Mouse (Mus musculus) layer of hippocampus, adult 2 months (tissue): ENCODE data around the gene Tmem273. TPM values are rescaled to one million over a fixed set of nuclear protein-coding genes. Genes with fewer than 3 reads are reported as not detected.

ENCODE experiments used
- DNase-seq, 2 experiments: peaks; one replicate each; pipeline ENCODE4 v3.0.0; 2022; ENCODE audit warnings: low spot score in 2 of 2
- H3K27ac ChIP-seq: fragments of 200-600 bp; 2 replicates; pipeline ENCODE4 v1.8.1; 2022
- H3K4me3 ChIP-seq: fragments of 200-600 bp; 2 replicates; pipeline ENCODE4 v1.8.1; 2022; ENCODE audit warnings: mild to moderate bottlenecking
- CTCF ChIP-seq: fragments of 200-600 bp; conservative IDR thresholded peaks from 2 replicates; pipeline ENCODE4 v1.8.1; 2022; ENCODE audit warnings: antibody characterized with exemption, mild to moderate bottlenecking, moderate library complexity
- total RNA-seq, 2 experiments: library from RNA; stranded (reverse); gene quantifications; 2 replicates each; pipeline ENCODE4 v1.2.3; 2021

Tmem273 gene
- total RNA-seq, 2 experiments from 2014 or later: 0.59 TPM

DNA sequence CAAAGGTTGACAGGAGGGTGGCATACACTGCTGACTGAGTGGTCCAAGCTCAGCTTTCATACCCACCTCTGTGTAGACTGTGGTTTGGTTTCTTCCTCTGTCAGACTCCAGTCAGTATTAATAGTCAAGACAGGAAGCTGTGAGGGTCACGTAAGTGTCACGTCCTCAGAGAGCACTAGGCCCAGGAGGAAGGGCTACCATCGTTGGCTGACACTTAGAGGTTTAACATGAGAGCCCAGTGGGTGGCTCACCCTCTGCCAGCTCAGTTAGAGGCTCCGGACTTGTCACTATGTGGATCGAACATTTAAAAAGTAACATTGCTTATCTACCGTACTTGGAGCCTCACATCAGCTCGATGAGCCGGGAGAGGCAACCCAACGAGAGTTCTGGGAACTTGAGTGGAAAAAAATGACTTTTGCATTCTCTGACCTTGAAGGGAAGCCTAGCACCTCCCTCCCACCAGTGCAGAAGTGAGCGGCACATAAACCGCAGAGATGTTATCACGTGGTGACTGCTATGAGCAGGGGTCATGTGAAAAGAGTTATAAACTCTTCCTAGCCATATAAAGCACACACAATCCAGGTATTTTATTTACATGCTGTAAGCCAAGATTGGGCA, 1.5 kb upstream of the Tmem273 start:
- Histone ChIP-seq H3K4me3 (no peak overlapping the region), H3K27ac (no peak overlapping the region)
- no peak for DNase-seq
- TF ChIP-seq CTCF: no peak

GRCm38 (mm10) chr14:32784748-32785134, 1.0 kb upstream of the Tmem273 start:
- no peak overlapping the region for H3K4me3 ChIP-seq
- TF ChIP-seq CTCF: no peak
- DNase-seq: no peak
- no peak overlapping the region for H3K27ac ChIP-seq

GRCm38 (mm10) chr14:32787691-32788090, 1.9 kb downstream of the Tmem273 start:
- TF ChIP-seq CTCF: no peak
- no peak for DNase-seq
- no peak overlapping the region for H3K27ac ChIP-seq
- H3K4me3 ChIP-seq: no peak overlapping the region

DNA sequence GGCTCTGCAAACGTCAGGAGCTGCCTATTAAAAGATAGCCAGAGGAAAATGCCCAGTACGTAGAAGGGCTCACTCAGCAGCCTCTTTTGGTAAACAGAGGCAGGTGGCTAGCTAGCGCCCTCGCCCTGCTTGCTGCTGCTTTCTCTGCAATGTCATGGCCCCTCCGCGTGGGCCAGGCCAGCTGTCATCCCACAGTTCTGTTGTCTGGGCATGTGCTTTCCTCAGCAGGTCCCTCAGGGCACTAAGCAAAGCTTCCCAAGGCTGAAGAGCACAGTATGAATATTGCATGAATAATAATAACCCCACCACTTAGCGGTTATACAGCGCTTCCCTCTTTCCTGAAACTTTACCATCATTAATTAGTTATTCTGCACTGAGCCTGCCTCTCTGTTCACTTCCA, 10.6 kb downstream of the Tmem273 start:
- Histone ChIP-seq H3K4me3 (no peak overlapping the region), H3K27ac (no peak overlapping the region)
- DNase-seq: no peak
- TF ChIP-seq CTCF: no peak

DNA sequence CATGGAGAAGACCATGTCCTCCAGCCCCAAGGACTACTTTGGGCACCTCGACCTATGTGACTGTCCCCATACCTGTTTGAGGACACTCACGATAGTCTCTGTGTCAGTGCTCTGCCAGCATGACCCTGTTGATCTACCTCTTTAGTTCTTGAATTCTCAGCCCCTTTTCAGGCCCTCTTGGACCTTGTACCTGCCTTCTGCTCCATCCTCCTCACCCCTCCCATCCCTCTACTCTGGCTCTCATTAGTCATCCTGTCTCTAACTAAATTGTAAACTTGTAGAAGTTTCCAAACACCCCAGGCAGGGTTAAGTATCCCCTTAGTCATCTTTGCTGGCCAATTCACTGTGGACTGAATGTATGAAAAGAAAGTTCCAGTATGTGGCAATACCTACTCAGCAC, 12.0 kb downstream of the Tmem273 start:
- Histone ChIP-seq H3K27ac (no peak overlapping the region), H3K4me3 (no peak overlapping the region)
- no peak for TF ChIP-seq CTCF
- DNase-seq: no peak

DNA sequence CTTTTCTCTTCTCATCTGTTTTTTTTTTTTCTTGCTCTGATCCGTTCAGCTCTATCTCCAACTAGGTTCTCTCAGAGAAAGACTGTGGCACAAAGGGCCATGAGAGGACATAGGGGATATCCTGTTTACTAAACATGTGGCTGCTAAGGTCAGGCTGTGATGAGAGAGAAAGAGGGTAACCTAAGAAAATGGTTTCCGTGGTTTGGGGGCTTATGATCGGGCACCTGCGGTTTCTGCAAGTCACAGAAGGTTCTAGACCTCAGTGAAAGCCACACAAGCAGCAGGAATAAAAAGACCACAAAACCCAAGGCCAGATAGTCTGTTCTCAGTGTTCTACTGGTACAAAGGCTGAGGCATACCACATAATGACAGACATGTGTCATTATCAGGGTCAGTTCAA, 12.6 kb downstream of the Tmem273 start:
- no peak overlapping the region for H3K27ac ChIP-seq
- no peak for TF ChIP-seq CTCF
- no peak for DNase-seq
- H3K4me3 ChIP-seq: no peak overlapping the region

DNA sequence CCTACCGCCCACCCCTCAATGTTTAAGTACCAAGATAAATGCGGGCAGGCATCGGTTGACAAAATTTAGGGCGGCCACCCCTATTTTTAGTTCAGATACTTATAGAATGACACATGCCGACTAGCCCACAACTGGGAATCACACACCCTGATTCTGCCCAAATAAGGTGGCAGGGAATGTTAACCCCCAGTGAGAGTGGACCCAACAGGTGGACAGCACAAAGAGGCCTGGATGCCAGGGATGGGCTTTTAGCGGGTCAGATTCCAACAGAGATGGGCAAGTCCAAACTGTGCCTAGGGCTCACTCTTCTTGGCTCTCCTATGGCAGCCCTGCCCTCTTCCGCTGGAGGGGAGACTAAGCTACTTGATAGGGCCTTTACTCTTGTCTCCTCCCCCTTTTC, 14.3 kb downstream of the Tmem273 start:
- no peak for TF ChIP-seq CTCF
- no peak overlapping the region for H3K27ac ChIP-seq
- no peak for DNase-seq
- no peak overlapping the region for H3K4me3 ChIP-seq

DNA sequence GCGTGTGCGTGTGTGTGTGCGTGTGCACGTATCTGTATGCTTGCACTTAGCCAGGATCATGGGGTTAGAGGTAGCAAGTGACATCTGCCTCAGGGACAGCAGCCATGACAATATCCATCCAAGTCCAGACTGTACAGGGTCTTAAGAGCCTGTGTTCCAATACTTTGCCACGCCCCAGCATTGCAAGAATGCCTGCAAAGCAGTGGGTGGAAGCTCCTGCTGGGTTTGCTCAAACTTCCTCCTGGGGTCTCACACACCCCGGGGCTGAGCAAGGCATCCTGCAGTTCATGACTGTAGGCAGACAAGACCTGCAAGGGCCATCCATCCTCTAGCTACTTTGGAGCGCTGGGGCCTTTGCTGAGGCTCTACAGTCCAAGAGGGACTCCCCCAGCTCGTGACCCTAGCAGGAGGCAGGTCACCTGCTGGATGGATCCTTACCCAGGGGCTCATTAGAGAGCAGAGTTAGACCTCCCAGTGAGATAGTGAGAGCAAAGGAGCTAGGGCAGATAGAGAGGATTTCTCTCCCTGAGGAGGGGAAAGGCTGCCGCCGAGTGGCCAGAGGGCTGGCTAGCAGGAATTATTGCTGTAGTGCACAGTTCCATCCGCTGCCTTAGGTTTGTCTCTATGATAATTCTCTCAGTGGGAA, 15.4 kb downstream of the Tmem273 start:
- no peak for DNase-seq
- Histone ChIP-seq H3K27ac (no peak overlapping the region), H3K4me3 (no peak overlapping the region)
- peak; percentile 67 for TF ChIP-seq CTCF

- H3K4me3 ChIP-seq: no peak overlapping the region
- DNase-seq: no peak
- no peak overlapping the region for H3K27ac ChIP-seq
- no peak for TF ChIP-seq CTCF
Observed at GRCm38 (mm10) chr14:32801662-32802024, 15.9 kb downstream of the Tmem273 start.

DNA sequence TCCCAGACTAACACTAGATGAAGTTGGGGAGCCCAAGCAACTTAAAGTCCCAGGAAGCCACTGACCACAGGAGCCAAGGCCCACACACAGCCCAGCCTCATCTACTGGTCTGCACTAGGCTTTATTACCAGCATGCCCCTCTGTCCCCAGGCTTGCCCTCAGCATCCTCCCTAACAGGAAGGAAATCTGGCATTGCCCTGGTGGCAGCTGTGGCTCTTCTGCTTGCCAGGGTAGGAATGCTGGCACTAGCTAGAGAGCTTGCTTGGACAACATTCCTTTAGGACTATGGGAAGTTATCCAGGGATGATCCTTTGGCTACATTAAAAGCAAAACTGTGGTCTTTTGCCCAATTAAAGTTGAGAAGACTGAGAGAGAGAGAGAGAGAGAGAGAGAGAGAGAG, 24.3 kb downstream of the Tmem273 start:
- no peak for TF ChIP-seq CTCF
- Histone ChIP-seq H3K4me3 (no peak overlapping the region), H3K27ac (no peak overlapping the region)
- DNase-seq: no peak

- Histone ChIP-seq H3K27ac (no peak overlapping the region), H3K4me3 (no peak overlapping the region)
- no peak for DNase-seq
- no peak for TF ChIP-seq CTCF
Observed at GRCm38 (mm10) chr14:32812429-32812828, 26.7 kb downstream of the Tmem273 start.

DNA sequence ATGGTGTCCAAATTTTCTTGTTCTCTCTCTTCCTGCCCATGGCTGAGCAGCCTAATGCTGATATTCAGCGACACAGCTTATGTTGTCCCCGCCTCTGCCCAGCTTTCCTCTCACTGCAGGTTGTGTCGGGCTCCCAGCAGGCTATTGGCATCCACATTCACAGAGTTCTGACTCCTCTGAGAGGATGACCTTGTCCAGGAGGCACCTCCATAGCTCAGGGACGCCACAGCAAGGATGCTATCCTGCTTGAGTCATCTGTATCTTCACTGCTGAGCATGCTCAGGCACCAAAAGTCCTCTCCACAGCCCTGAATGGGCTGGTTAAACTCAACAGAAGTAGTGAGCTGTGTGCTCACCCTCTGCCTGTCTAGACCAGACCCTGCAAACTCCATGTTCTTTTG, 29.2 kb downstream of the Tmem273 start:
- H3K27ac ChIP-seq: no peak overlapping the region
- TF ChIP-seq CTCF: no peak
- DNase-seq: no peak
- no peak overlapping the region for H3K4me3 ChIP-seq

- DNase-seq: no peak
- TF ChIP-seq CTCF: peak; percentile 41
Observed at GRCm38 (mm10) chr14:32816533-32816932, 30.8 kb downstream of the Tmem273 start.

GRCm38 (mm10) chr14:32817258-32817657, 31.5 kb downstream of the Tmem273 start:
- DNase-seq: no peak
- no peak for TF ChIP-seq CTCF
- H3K4me3 ChIP-seq: no peak overlapping the region
- H3K27ac ChIP-seq: no peak overlapping the region

More at GRCm38 (mm10) chr14:32816533-32816932, 30.8 kb downstream of the Tmem273 start:
- H3K27ac ChIP-seq: no peak overlapping the region
- H3K4me3 ChIP-seq: no peak overlapping the region
